Mouse (Mus musculus) limb, embryonic 12.5 days (tissue): ENCODE results near the gene Mea1. TPM values are rescaled to one million over a fixed set of nuclear protein-coding genes. Genes with fewer than 3 reads are reported as not detected.

Experiments used
- ATAC-seq: fragments of 200-750 bp; cut with Nextera tagmentation; 2 replicates; pipeline ENCODE4 v1.8.0; 2017; ENCODE audit warnings: low read depth, moderate TSS enrichment; ENCODE audit not compliant: insufficient number of reproducible peaks, insufficient read depth, low FRiP score, low TSS enrichment
- H3K27ac ChIP-seq: fragments of 300-500 bp; sonication (generic); 2 replicates; pipeline ENCODE4 v1.5.1; 2016; ENCODE audit warnings: mild to moderate bottlenecking, moderate library complexity
- H3K27me3 ChIP-seq: fragments of 300-500 bp; sonication (generic); 2 replicates; pipeline ENCODE4 v1.6.1; 2016; ENCODE audit warnings: mild to moderate bottlenecking, moderate library complexity
- H3K36me3 ChIP-seq: fragments of 300-500 bp; sonication (generic); 2 replicates; pipeline ENCODE4 v1.6.1; 2016; ENCODE audit warnings: mild to moderate bottlenecking, moderate library complexity
- H3K4me1 ChIP-seq: fragments of 300-500 bp; sonication (generic); replicated peaks from 2 replicates; pipeline ENCODE4 v1.6.1; 2016
- H3K4me2 ChIP-seq: fragments of 300-500 bp; sonication (generic); 2 replicates; pipeline ENCODE4 v1.6.1; 2016; ENCODE audit warnings: mild to moderate bottlenecking, moderate library complexity
- H3K4me3 ChIP-seq: fragments of 300-500 bp; sonication (generic); replicated peaks from 2 replicates; pipeline ENCODE4 v1.5.1; 2016; ENCODE audit warnings: mild to moderate bottlenecking
- H3K9ac ChIP-seq: fragments of 300-500 bp; sonication (generic); replicated peaks from 2 replicates; pipeline ENCODE4 v1.6.1; 2016; ENCODE audit warnings: mild to moderate bottlenecking, moderate library complexity
- H3K9me3 ChIP-seq: fragments of 300-500 bp; sonication (generic); 2 replicates; pipeline ENCODE4 v1.6.1; 2016; ENCODE audit warnings: mild to moderate bottlenecking, moderate library complexity
- WGBS: fragments of 180-500 bp; shearing (Covaris S2); methylation state at CpG from one replicate; pipeline ENCODE4 v1.1.7; 2016; 5-methylcytosine and 5-hydroxymethylcytosine counted together
- polyA plus RNA-seq: library from polyadenylated mRNA; unstranded; fragments of >200 nt; fragmentation: Nextera tagmentation; extraction: Ambion mirVana; gene quantifications from 2 replicates; pipeline ENCODE4 v1.2.1, GENCODE M21; 2016

Gene Mea1
- polyA plus RNA-seq, 1 experiment from 2014 or later: 137 TPM

DNA sequence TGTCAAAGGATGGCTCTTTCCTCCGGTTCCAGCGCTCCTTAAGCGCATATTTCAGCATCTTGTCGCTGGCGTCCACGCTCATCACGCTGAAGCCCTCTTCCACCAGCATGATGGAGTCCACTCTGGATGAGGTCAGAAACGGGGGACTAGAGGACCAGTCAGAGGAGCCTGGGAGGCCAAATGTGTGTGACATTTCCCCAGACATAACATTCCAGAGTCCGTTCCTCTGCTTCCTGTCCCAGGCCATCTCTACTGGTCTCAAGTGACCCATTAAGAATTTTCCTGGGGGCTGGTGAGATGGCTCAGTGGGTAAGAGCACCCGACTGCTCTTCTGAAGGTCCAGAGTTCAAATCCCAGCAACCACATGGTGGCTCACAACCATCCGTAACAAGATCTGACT is 48.7 kb downstream of the Mea1 start:
- Histone ChIP-seq H3K9me3 (no peaks in the 10 kb centered on the region), H3K4me3 (no peak overlapping the region), H3K36me3 (peaks cover 39% of the 10 kb centered on the region), H3K4me1 (peaks cover 8% of the 10 kb centered on the region; the same call in 1 of the 2 replicates), H3K27me3 (peaks cover 29% of the 10 kb centered on the region), H3K4me2 (no peak overlapping the region), H3K9ac (no peak overlapping the region), H3K27ac (no peak overlapping the region)
- WGBS: 89% methylated on average over 11 of the region's 11 CpGs
- no peak for ATAC-seq

DNA sequence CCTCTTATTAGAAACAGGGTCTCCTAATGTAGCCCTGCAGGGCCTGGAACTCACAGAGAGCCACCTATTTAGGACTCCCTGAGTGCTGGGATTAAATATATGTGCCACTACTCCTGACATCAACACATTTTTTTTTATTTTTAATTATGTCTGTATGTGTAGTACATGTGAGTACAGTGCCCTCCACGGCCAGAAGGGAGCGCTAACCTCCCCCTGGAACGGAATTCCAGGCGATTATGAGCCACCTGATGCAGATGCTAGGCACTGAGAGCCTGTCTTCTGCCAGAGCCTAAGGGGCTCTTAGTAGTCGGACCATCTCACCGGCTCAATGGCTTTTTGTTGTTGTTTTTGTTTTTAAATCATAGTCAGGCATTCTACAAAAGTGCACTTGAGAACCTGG is 49.4 kb downstream of the Mea1 start:
- H3K4me1 ChIP-seq: peaks cover 8% of the 10 kb centered on the region; the same call in 1 of the 2 replicates
- H3K4me2 ChIP-seq: no peak overlapping the region
- peaks cover 33% of the 10 kb centered on the region for H3K36me3 ChIP-seq
- H3K9ac ChIP-seq: no peak overlapping the region
- no peak overlapping the region for H3K27ac ChIP-seq
- no peak overlapping the region for H3K4me3 ChIP-seq
- WGBS: 37% methylated on average over 6 of the region's 6 CpGs
- H3K27me3 ChIP-seq: peaks cover 29% of the 10 kb centered on the region
- no peak for ATAC-seq
- H3K9me3 ChIP-seq: no peaks in the 10 kb centered on the region

DNA sequence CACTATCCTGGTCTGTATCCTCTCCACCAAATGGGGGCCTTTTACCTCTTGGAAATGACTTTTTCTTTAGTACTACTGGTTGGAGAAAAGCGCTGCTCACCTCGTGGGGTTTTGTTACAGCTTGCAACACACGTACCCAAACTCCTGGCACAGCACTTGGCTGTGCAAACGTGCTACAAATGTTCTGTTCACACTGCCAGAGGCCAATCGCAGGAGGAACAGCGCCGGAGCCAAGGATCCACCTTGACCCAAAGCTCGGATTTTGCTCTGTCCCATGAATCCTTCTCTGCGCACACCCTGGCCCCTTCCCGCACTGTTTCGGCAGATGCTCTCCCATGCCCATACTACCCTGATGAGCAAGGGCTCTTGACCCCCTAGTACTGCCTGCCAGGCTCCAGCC is 49.9 kb downstream of the Mea1 start:
- H3K27me3 ChIP-seq: peaks cover 29% of the 10 kb centered on the region
- H3K9ac ChIP-seq: peak overlapping the region; percentile 44; the same call in 1 of the 2 replicates
- H3K4me1 ChIP-seq: peaks cover 8% of the 10 kb centered on the region; the same call in 1 of the 2 replicates
- H3K4me3 ChIP-seq: peak overlapping the region; percentile 16
- WGBS: 46% methylated on average over 11 of the region's 11 CpGs
- peak overlapping the region; percentile 36 for H3K4me2 ChIP-seq
- no peak overlapping the region for H3K27ac ChIP-seq
- H3K36me3 ChIP-seq: peaks cover 28% of the 10 kb centered on the region
- no peak for ATAC-seq
- H3K9me3 ChIP-seq: no peaks in the 10 kb centered on the region

DNA sequence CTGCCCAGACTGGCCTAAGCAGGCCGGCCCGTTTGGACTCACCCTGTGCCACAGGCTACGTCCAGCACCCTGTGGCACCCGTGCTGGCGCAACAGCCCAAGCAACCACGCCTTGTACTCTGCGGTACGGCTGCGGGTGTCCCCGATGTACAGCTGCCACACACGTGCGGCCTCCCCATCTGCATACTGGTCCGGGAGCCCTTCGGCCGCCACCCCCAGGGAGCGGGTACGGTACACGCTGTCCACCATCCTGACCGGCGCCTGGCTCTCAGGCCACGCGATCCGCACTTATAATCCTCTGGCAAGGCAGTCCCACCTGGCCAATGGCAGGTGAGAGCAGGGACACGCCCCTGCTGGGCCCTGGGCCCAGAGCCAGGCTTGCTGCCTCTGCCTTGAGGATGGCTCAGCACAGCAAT is 50.3 kb downstream of the Mea1 start, which contains the start of gene Gnmt:
Gnmt (minus strand) TSS at position 265 of the 415 bp plus-strand sequence.
- Histone ChIP-seq H3K9ac (peak within 1 kb of the TSS; percentile 44; the same call in 1 of the 2 replicates), H3K9me3 (no peaks in the 10 kb centered on the region), H3K4me1 (peaks cover 8% of the 10 kb centered on the region; the same call in 1 of the 2 replicates), H3K27me3 (peaks cover 29% of the 10 kb centered on the region), H3K4me3 (peak within 1 kb of the TSS; percentile 16), H3K4me2 (peak within 1 kb of the TSS; percentile 36), H3K27ac (no peak within 1 kb of the TSS), H3K36me3 (peaks cover 24% of the 10 kb centered on the region)
- 12% methylated on average over 24 of the region's 24 CpGs for WGBS
- ATAC-seq: no peak

Other genes with a start within 250 kb of the Mea1 start
- 0.40 and 0.63 TPM in 2 replicates for gene Crip3, start 249.9 kb upstream of the Mea1 start, polyA plus RNA-seq
- gene Slc22a7, start 240.3 kb upstream of the Mea1 start, polyA plus RNA-seq: not detected in 2 replicates
- 0.34 and 0.45 TPM in 2 replicates for gene Ttbk1, start 191.1 kb upstream of the Mea1 start, polyA plus RNA-seq
- gene Dnph1, start 182.1 kb upstream of the Mea1 start, polyA plus RNA-seq: 51.6 and 55.3 TPM in 2 replicates
- 8.9 and 10.8 TPM in 2 replicates for gene Cul9, start 132.4 kb upstream of the Mea1 start, polyA plus RNA-seq
- gene Srf, start 122.6 kb upstream of the Mea1 start, polyA plus RNA-seq: 11.8 and 12.4 TPM in 2 replicates
- gene Ptk7, start 49.3 kb upstream of the Mea1 start, polyA plus RNA-seq: 156 and 165 TPM in 2 replicates
- gene Klc4, start 32.8 kb upstream of the Mea1 start, polyA plus RNA-seq: 27.2 and 27.6 TPM in 2 replicates
- gene Mrpl2, start 32.6 kb upstream of the Mea1 start, polyA plus RNA-seq: 99.5 and 112 TPM in 2 replicates
- gene Cul7, start 28.5 kb upstream of the Mea1 start, polyA plus RNA-seq: 56.1 and 60.1 TPM in 2 replicates
- 68.8 and 70.0 TPM in 2 replicates for gene Rrp36, start 4.4 kb upstream of the Mea1 start, polyA plus RNA-seq
- gene Klhdc3, start 2.1 kb downstream of the Mea1 start, polyA plus RNA-seq: 117 and 122 TPM in 2 replicates
- gene Ppp2r5d, start 26.3 kb downstream of the Mea1 start, polyA plus RNA-seq: 108 and 117 TPM in 2 replicates
- gene Pex6, start 32.7 kb downstream of the Mea1 start, polyA plus RNA-seq: 37.7 and 42.1 TPM in 2 replicates
- gene Gnmt, start 50.4 kb downstream of the Mea1 start, polyA plus RNA-seq: 0.48 and 0.73 TPM in 2 replicates
- gene Cnpy3, start 73.4 kb downstream of the Mea1 start, polyA plus RNA-seq: 58.5 and 64.8 TPM in 2 replicates
- gene Ptcra, start 84.9 kb downstream of the Mea1 start, polyA plus RNA-seq: 0.16 and 0.55 TPM in 2 replicates
- gene 2310039H08Rik, start 93.8 kb downstream of the Mea1 start, polyA plus RNA-seq: 49.8 and 52.6 TPM in 2 replicates
- gene Rpl7l1, start 103.9 kb downstream of the Mea1 start, polyA plus RNA-seq: 179 and 210 TPM in 2 replicates
- gene Bicral, start 179.7 kb downstream of the Mea1 start, polyA plus RNA-seq: 4.4 and 4.8 TPM in 2 replicates
- gene Tbcc, start 211.9 kb downstream of the Mea1 start, polyA plus RNA-seq: 71.7 and 78.7 TPM in 2 replicates
- gene Prph2, start 231.7 kb downstream of the Mea1 start, polyA plus RNA-seq: not detected in 2 replicates